Mouse (Mus musculus) G1E (cell line): Measurements from ENCODE around the gene 1700029P11Rik.

Experiments used
- CTCF ChIP-seq: IDR thresholded peaks from 2 replicates; pipeline ENCODE4 v1.5.1; 2012; ENCODE audit warnings: low read depth, low read length, inconsistent platforms, mixed read lengths
- GATA1 ChIP-seq: IDR thresholded peaks from 2 replicates; pipeline ENCODE4 v1.6.1; 2012; ENCODE audit warnings: borderline replicate concordance, low read length, inconsistent platforms, mixed read lengths
- TAL1 ChIP-seq: conservative IDR thresholded peaks from 2 replicates; pipeline ENCODE4 v1.6.1; 2012; ENCODE audit warnings: low read depth, low read length, inconsistent platforms, mixed read lengths

DNA sequence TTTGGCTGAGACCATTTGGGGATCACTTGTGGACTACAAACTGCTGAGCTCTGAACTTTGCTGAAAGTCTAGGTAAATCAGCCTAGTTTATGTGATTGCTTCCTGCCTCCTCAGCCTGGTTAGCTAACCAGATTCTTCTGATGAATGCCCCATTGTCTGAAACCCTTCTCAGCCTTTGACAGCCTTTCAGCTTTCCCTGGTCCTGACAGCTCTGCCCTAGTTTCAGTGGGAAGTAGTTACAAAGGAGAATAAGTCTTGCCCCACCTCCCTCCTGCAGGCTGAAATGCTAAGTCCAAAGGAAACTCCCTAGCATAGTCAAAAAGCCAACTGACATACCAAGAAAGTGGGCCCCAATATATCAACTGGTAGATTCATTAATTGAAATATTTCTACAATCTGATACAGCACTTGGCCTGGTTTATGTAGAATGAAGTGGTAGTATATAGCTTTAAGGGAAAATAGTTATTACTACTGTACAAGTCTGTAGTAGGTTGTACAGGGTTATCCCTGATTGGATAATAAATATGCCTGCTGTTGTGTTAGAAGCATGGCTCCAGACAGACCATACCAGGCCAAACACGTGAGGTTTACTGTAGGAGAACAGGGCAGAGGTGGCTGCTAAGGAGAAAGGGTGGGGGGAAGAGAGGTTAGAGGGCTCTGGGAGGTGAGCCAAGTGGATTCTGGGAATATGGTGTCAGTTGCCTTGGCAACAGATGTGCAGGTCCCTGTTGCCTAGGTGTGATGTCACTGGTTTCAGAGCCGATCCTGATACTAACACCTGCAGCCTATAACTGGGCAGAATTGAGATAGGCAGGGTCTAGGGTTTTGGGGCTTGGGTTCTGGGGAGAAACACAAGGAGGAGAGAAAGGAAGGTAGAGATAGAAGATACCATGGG lies 5.2 kb downstream of the 1700029P11Rik start:
- TF ChIP-seq CTCF (no peak), GATA1 (no peak), TAL1 (no peak)
